Mouse (Mus musculus) heart, embryonic 16.5 days (tissue): ENCODE measurements at regions not wholly inside any gene's neighbourhood (a gene's known extent, or its start where the extent isn't known, plus 50 kb on each side); places are given as distances from the start of the nearest gene placed in this dataset.

Source experiments
- ATAC-seq: fragments of 200-750 bp; cut with Nextera tagmentation; replicated peaks from 2 replicates; pipeline ENCODE4 v1.8.0; 2017; ENCODE audit warnings: moderate number of reproducible peaks; ENCODE audit not compliant: insufficient read depth, low FRiP score; ENCODE audit errors: extremely low read depth
- H3K27ac ChIP-seq: fragments of 300-500 bp; sonication (generic); 2 replicates; pipeline ENCODE4 v1.5.1; 2014; ENCODE audit warnings: mild to moderate bottlenecking, low read length, control low read depth, moderate library complexity
- H3K27me3 ChIP-seq: fragments of 300-500 bp; sonication (generic); 2 replicates; pipeline ENCODE4 v1.6.1; 2014; ENCODE audit warnings: low read length, mixed read lengths; ENCODE audit not compliant: control insufficient read depth, insufficient read depth
- H3K36me3 ChIP-seq: fragments of 300-500 bp; sonication (generic); 2 replicates; pipeline ENCODE4 v1.6.1; 2014; ENCODE audit not compliant: control insufficient read depth, insufficient read depth
- H3K4me1 ChIP-seq: fragments of 300-500 bp; sonication (generic); 2 replicates; pipeline ENCODE4 v1.6.1; 2014; ENCODE audit warnings: low read length, mixed read lengths; ENCODE audit not compliant: control insufficient read depth, insufficient read depth
- H3K4me2 ChIP-seq: fragments of 300-500 bp; sonication (generic); 2 replicates; pipeline ENCODE4 v1.6.1; 2014; ENCODE audit warnings: low read depth, mild to moderate bottlenecking, control low read depth, low read length
- H3K4me3 ChIP-seq: fragments of 300-500 bp; sonication (generic); 2 replicates; pipeline ENCODE4 v1.5.1; 2014; ENCODE audit warnings: mild to moderate bottlenecking, control low read depth, low read length
- H3K9ac ChIP-seq: fragments of 300-500 bp; sonication (generic); 2 replicates; pipeline ENCODE4 v1.6.1; 2014; ENCODE audit warnings: low read length, control low read depth
- H3K9me3 ChIP-seq: fragments of 300-500 bp; sonication (generic); replicated peaks from 2 replicates; pipeline ENCODE4 v1.6.1; 2016; ENCODE audit warnings: low read length; ENCODE audit not compliant: control insufficient read depth
- WGBS: fragments of 180-500 bp; shearing (Covaris S2); extraction: QIAGEN DNeasy Blood & Tissue Kit; methylation state at CpG from one replicate; pipeline ENCODE4 v1.1.7; 2014; 5-methylcytosine and 5-hydroxymethylcytosine counted together

GRCm38 (mm10) chr13:51991339-51991738 is 144.9 kb downstream of the Gadd45g start:
- no peak for ATAC-seq
- Histone ChIP-seq H3K4me3 (no peak overlapping the region), H3K9ac (no peak overlapping the region), H3K4me2 (no peak overlapping the region), H3K4me1 (no peaks in the 10 kb centered on the region), H3K9me3 (peaks cover 4% of the 10 kb centered on the region; the same call in 1 of the 2 replicates), H3K36me3 (no peaks in the 10 kb centered on the region), H3K27me3 (no peaks in the 10 kb centered on the region), H3K27ac (no peak overlapping the region)
- WGBS = 61% methylated on average over 4 of the region's 4 CpGs

GRCm38 (mm10) chr13:51992878-51993277 is 146.4 kb downstream of the Gadd45g start:
- H3K4me3 ChIP-seq = no peak overlapping the region
- peaks cover 4% of the 10 kb centered on the region; the same call in 1 of the 2 replicates for H3K9me3 ChIP-seq
- ATAC-seq = no peak
- H3K36me3 ChIP-seq = no peaks in the 10 kb centered on the region
- 52% methylated on average over 6 of the region's 6 CpGs for WGBS
- H3K27ac ChIP-seq = no peak overlapping the region
- H3K27me3 ChIP-seq = no peaks in the 10 kb centered on the region
- H3K4me1 ChIP-seq = no peaks in the 10 kb centered on the region
- H3K4me2 ChIP-seq = no peak overlapping the region
- no peak overlapping the region for H3K9ac ChIP-seq

GRCm38 (mm10) chr13:51996163-51996562 is 149.7 kb downstream of the Gadd45g start:
- H3K4me1 ChIP-seq = 0 out of 2 replicates have a peak, but pooled peaks cover 3% of the 10 kb centered on the region
- H3K9ac ChIP-seq = no peak overlapping the region
- no peak overlapping the region for H3K4me2 ChIP-seq
- H3K9me3 ChIP-seq = peaks cover 4% of the 10 kb centered on the region; the same call in 1 of the 2 replicates
- 69% methylated on average over 4 of the region's 4 CpGs for WGBS
- no peaks in the 10 kb centered on the region for H3K36me3 ChIP-seq
- H3K27me3 ChIP-seq = no peaks in the 10 kb centered on the region
- no peak overlapping the region for H3K4me3 ChIP-seq
- no peak for ATAC-seq
- H3K27ac ChIP-seq = no peak overlapping the region

- H3K9me3 ChIP-seq = peaks cover 4% of the 10 kb centered on the region; the same call in 1 of the 2 replicates
- no peak overlapping the region for H3K4me3 ChIP-seq
- WGBS = 91% methylated on average over 7 of the region's 7 CpGs
- H3K4me2 ChIP-seq = no peak overlapping the region
- no peaks in the 10 kb centered on the region for H3K27me3 ChIP-seq
- H3K36me3 ChIP-seq = no peaks in the 10 kb centered on the region
- ATAC-seq = no peak
- H3K27ac ChIP-seq = no peak overlapping the region
- H3K9ac ChIP-seq = no peak overlapping the region
- 0 out of 2 replicates have a peak, but pooled peaks cover 3% of the 10 kb centered on the region for H3K4me1 ChIP-seq
Measured at GRCm38 (mm10) chr13:51998542-51998941, 152.1 kb downstream of the Gadd45g start.

- H3K4me3 ChIP-seq = no peak overlapping the region
- ATAC-seq = no peak
- no peaks in the 10 kb centered on the region for H3K27me3 ChIP-seq
- H3K36me3 ChIP-seq = no peaks in the 10 kb centered on the region
- H3K9ac ChIP-seq = no peak overlapping the region
- 0 out of 2 replicates have a peak, but pooled peaks cover 3% of the 10 kb centered on the region for H3K4me1 ChIP-seq
- H3K9me3 ChIP-seq = no peaks in the 10 kb centered on the region
- WGBS = 72% methylated on average over 12 of the region's 12 CpGs
- H3K27ac ChIP-seq = no peak overlapping the region
- no peak overlapping the region for H3K4me2 ChIP-seq
Measured at GRCm38 (mm10) chr13:52001811-52002210, 155.3 kb downstream of the Gadd45g start.

- H3K4me2 ChIP-seq = no peak overlapping the region
- 80% methylated on average over 5 of the region's 5 CpGs for WGBS
- 0 out of 2 replicates have a peak, but pooled peaks cover 3% of the 10 kb centered on the region for H3K4me1 ChIP-seq
- no peak overlapping the region for H3K4me3 ChIP-seq
- ATAC-seq = no peak
- H3K27ac ChIP-seq = no peak overlapping the region
- H3K27me3 ChIP-seq = no peaks in the 10 kb centered on the region
- no peak overlapping the region for H3K9ac ChIP-seq
- H3K9me3 ChIP-seq = no peaks in the 10 kb centered on the region
- no peaks in the 10 kb centered on the region for H3K36me3 ChIP-seq
Measured at GRCm38 (mm10) chr13:52003946-52004539, 157.6 kb downstream of the Gadd45g start.

GRCm38 (mm10) chr13:52007585-52008395 is 161.3 kb downstream of the Gadd45g start:
- Histone ChIP-seq H3K27ac (no peak overlapping the region), H3K9me3 (no peaks in the 10 kb centered on the region), H3K4me2 (no peak overlapping the region), H3K27me3 (no peaks in the 10 kb centered on the region), H3K9ac (no peak overlapping the region), H3K36me3 (no peaks in the 10 kb centered on the region), H3K4me1 (no peaks in the 10 kb centered on the region), H3K4me3 (no peak overlapping the region)
- no peak for ATAC-seq
- 64% methylated on average over 6 of the region's 6 CpGs for WGBS

GRCm38 (mm10) chr13:52009231-52009630 is 162.8 kb downstream of the Gadd45g start:
- Histone ChIP-seq H3K4me1 (no peaks in the 10 kb centered on the region), H3K27ac (no peak overlapping the region), H3K36me3 (no peaks in the 10 kb centered on the region), H3K9ac (no peak overlapping the region), H3K27me3 (no peaks in the 10 kb centered on the region), H3K4me3 (no peak overlapping the region), H3K9me3 (no peaks in the 10 kb centered on the region), H3K4me2 (no peak overlapping the region)
- 89% methylated on average over 4 of the region's 4 CpGs for WGBS
- ATAC-seq = no peak

GRCm38 (mm10) chr13:52009766-52010165 is 163.3 kb downstream of the Gadd45g start:
- Histone ChIP-seq H3K27ac (no peak overlapping the region), H3K4me2 (no peak overlapping the region), H3K27me3 (no peaks in the 10 kb centered on the region), H3K9ac (no peak overlapping the region), H3K4me1 (no peaks in the 10 kb centered on the region), H3K36me3 (no peaks in the 10 kb centered on the region), H3K4me3 (no peak overlapping the region), H3K9me3 (no peaks in the 10 kb centered on the region)
- ATAC-seq = no peak
- WGBS = 87% methylated on average over 6 of the region's 6 CpGs
